Mouse (Mus musculus): ENCODE data around the gene Cpeb3. TPM values are rescaled to one million over a fixed set of nuclear protein-coding genes. Genes with fewer than 3 reads are reported as not detected.
A peak's percentile ranks its signal among the peaks of the same experiment; 100 is the strongest.

Cpeb3 gene
- polyA plus RNA-seq, 1 experiment from 2014 or later = 10.1 TPM

- no peak for DNase-seq
- WGBS = 49% methylated on average over 2 of the region's 2 CpGs
Measured at GRCm38 (mm10) chr19:37059623-37060022, 148.8 kb downstream of the Cpeb3 start.

GRCm38 (mm10) chr19:37057161-37057905 is 151.1 kb downstream of the Cpeb3 start:
- Histone ChIP-seq H3K36me3 (ENCODE audit: control insufficient read depth, insufficient read depth, low read length) (no peaks in the 10 kb centered on the region), H3K9me3 (ENCODE audit: control insufficient read depth, low read length) (no peaks in the 10 kb centered on the region), H3K4me3 (replicated peaks; ENCODE audit: low read depth, low read length) (no peak overlapping the region), H3K9ac (replicated peaks; ENCODE audit: low read length) (no peak overlapping the region), H3K4me1 (ENCODE audit: control insufficient read depth, insufficient read depth, low read length) (no peaks in the 10 kb centered on the region), H3K27me3 (ENCODE audit: control insufficient read depth, insufficient read depth, low read length) (no peaks in the 10 kb centered on the region), H3K27ac (replicated peaks; ENCODE audit: low read depth, low read length) (no peak overlapping the region), H3K4me2 (ENCODE audit: low read length) (no peak overlapping the region)
- no peak for DNase-seq
- 57% methylated on average over 8 of the region's 8 CpGs for WGBS
- ATAC-seq (ENCODE audit: low FRiP score, low TSS enrichment) = no peak

More at GRCm38 (mm10) chr19:37059623-37060022, 148.8 kb downstream of the Cpeb3 start:
- H3K4me3 ChIP-seq (replicated peaks; ENCODE audit: low read depth, low read length) = no peak overlapping the region
- no peaks in the 10 kb centered on the region for H3K9me3 ChIP-seq (ENCODE audit: control insufficient read depth, low read length)
- no peaks in the 10 kb centered on the region for H3K27me3 ChIP-seq (ENCODE audit: control insufficient read depth, insufficient read depth, low read length)
- H3K27ac ChIP-seq (replicated peaks; ENCODE audit: low read depth, low read length) = no peak overlapping the region
- no peak for ATAC-seq (ENCODE audit: low FRiP score, low TSS enrichment)
- no peaks in the 10 kb centered on the region for H3K4me1 ChIP-seq (ENCODE audit: control insufficient read depth, insufficient read depth, low read length)
- H3K36me3 ChIP-seq (ENCODE audit: control insufficient read depth, insufficient read depth, low read length) = no peaks in the 10 kb centered on the region
- H3K4me2 ChIP-seq (ENCODE audit: low read length) = no peak overlapping the region
- H3K9ac ChIP-seq (replicated peaks; ENCODE audit: low read length) = no peak overlapping the region

- H3K27me3 ChIP-seq (ENCODE audit: control insufficient read depth, insufficient read depth, low read length) = no peaks in the 10 kb centered on the region
- no peak overlapping the region for H3K9ac ChIP-seq (replicated peaks; ENCODE audit: low read length)
- no peak for ATAC-seq (ENCODE audit: low FRiP score, low TSS enrichment)
- no peak overlapping the region for H3K4me3 ChIP-seq (replicated peaks; ENCODE audit: low read depth, low read length)
- no peaks in the 10 kb centered on the region for H3K4me1 ChIP-seq (ENCODE audit: control insufficient read depth, insufficient read depth, low read length)
- no peak overlapping the region for H3K4me2 ChIP-seq (ENCODE audit: low read length)
- WGBS = 84% methylated on average over 4 of the region's 4 CpGs
- DNase-seq = no peak
- H3K9me3 ChIP-seq (ENCODE audit: control insufficient read depth, low read length) = no peaks in the 10 kb centered on the region
- no peaks in the 10 kb centered on the region for H3K36me3 ChIP-seq (ENCODE audit: control insufficient read depth, insufficient read depth, low read length)
- no peak overlapping the region for H3K27ac ChIP-seq (replicated peaks; ENCODE audit: low read depth, low read length)
Measured at GRCm38 (mm10) chr19:37055976-37056556, 152.3 kb downstream of the Cpeb3 start.

- ATAC-seq (ENCODE audit: low FRiP score, low TSS enrichment) = no peak
- H3K36me3 ChIP-seq (ENCODE audit: control insufficient read depth, insufficient read depth, low read length) = no peaks in the 10 kb centered on the region
Measured at GRCm38 (mm10) chr19:37050643-37051345, 157.6 kb downstream of the Cpeb3 start.

GRCm38 (mm10) chr19:37048507-37048906 is 159.9 kb downstream of the Cpeb3 start:
- no peak for DNase-seq
- H3K9me3 ChIP-seq (ENCODE audit: control insufficient read depth, low read length) = no peaks in the 10 kb centered on the region
- H3K4me1 ChIP-seq (ENCODE audit: control insufficient read depth, insufficient read depth, low read length) = no peaks in the 10 kb centered on the region
- H3K4me3 ChIP-seq (replicated peaks; ENCODE audit: low read depth, low read length) = no peak overlapping the region
- no peak overlapping the region for H3K4me2 ChIP-seq (ENCODE audit: low read length)
- WGBS = 91% methylated on average over 6 of the region's 6 CpGs
- H3K36me3 ChIP-seq (ENCODE audit: control insufficient read depth, insufficient read depth, low read length) = no peaks in the 10 kb centered on the region
- no peak overlapping the region for H3K27ac ChIP-seq (replicated peaks; ENCODE audit: low read depth, low read length)
- ATAC-seq (ENCODE audit: low FRiP score, low TSS enrichment) = no peak
- no peak overlapping the region for H3K9ac ChIP-seq (replicated peaks; ENCODE audit: low read length)
- no peaks in the 10 kb centered on the region for H3K27me3 ChIP-seq (ENCODE audit: control insufficient read depth, insufficient read depth, low read length)

More at GRCm38 (mm10) chr19:37050643-37051345, 157.6 kb downstream of the Cpeb3 start:
- no peaks in the 10 kb centered on the region for H3K4me1 ChIP-seq (ENCODE audit: control insufficient read depth, insufficient read depth, low read length)
- no peaks in the 10 kb centered on the region for H3K9me3 ChIP-seq (ENCODE audit: control insufficient read depth, low read length)
- H3K4me2 ChIP-seq (ENCODE audit: low read length) = no peak overlapping the region
- no peak overlapping the region for H3K4me3 ChIP-seq (replicated peaks; ENCODE audit: low read depth, low read length)
- H3K27ac ChIP-seq (replicated peaks; ENCODE audit: low read depth, low read length) = no peak overlapping the region
- peak; percentile 85 for DNase-seq
- 73% methylated on average over 4 of the region's 4 CpGs for WGBS
- H3K27me3 ChIP-seq (ENCODE audit: control insufficient read depth, insufficient read depth, low read length) = no peaks in the 10 kb centered on the region
- H3K9ac ChIP-seq (replicated peaks; ENCODE audit: low read length) = no peak overlapping the region

- H3K27ac ChIP-seq (replicated peaks; ENCODE audit: low read depth, low read length) = no peak overlapping the region
- 0 out of 2 replicates have a peak, but pooled peaks cover 2% of the 10 kb centered on the region for H3K36me3 ChIP-seq (ENCODE audit: control insufficient read depth, insufficient read depth, low read length)
- no peaks in the 10 kb centered on the region for H3K4me1 ChIP-seq (ENCODE audit: control insufficient read depth, insufficient read depth, low read length)
- WGBS = 88% methylated on average over 10 of the region's 10 CpGs
- no peaks in the 10 kb centered on the region for H3K9me3 ChIP-seq (ENCODE audit: control insufficient read depth, low read length)
- DNase-seq (no peak), ATAC-seq (ENCODE audit: low FRiP score, low TSS enrichment) (no peak)
- no peak overlapping the region for H3K9ac ChIP-seq (replicated peaks; ENCODE audit: low read length)
- no peaks in the 10 kb centered on the region for H3K27me3 ChIP-seq (ENCODE audit: control insufficient read depth, insufficient read depth, low read length)
- H3K4me3 ChIP-seq (replicated peaks; ENCODE audit: low read depth, low read length) = no peak overlapping the region
- H3K4me2 ChIP-seq (ENCODE audit: low read length) = no peak overlapping the region
Measured at GRCm38 (mm10) chr19:37044431-37044830, 164.0 kb downstream of the Cpeb3 start.

GRCm38 (mm10) chr19:37040906-37041305 is 167.5 kb downstream of the Cpeb3 start:
- ATAC-seq (ENCODE audit: low FRiP score, low TSS enrichment) = no peak
- no peaks in the 10 kb centered on the region for H3K9me3 ChIP-seq (ENCODE audit: control insufficient read depth, low read length)
- H3K9ac ChIP-seq (replicated peaks; ENCODE audit: low read length) = no peak overlapping the region
- H3K4me1 ChIP-seq (ENCODE audit: control insufficient read depth, insufficient read depth, low read length) = no peaks in the 10 kb centered on the region
- H3K4me3 ChIP-seq (replicated peaks; ENCODE audit: low read depth, low read length) = no peak overlapping the region
- H3K27ac ChIP-seq (replicated peaks; ENCODE audit: low read depth, low read length) = no peak overlapping the region
- DNase-seq = no peak
- no peak overlapping the region for H3K4me2 ChIP-seq (ENCODE audit: low read length)
- 0 out of 2 replicates have a peak, but pooled peaks cover 6% of the 10 kb centered on the region for H3K36me3 ChIP-seq (ENCODE audit: control insufficient read depth, insufficient read depth, low read length)
- no peaks in the 10 kb centered on the region for H3K27me3 ChIP-seq (ENCODE audit: control insufficient read depth, insufficient read depth, low read length)

GRCm38 (mm10) chr19:37032364-37032763 is 176.0 kb downstream of the Cpeb3 start:
- Histone ChIP-seq H3K27me3 (ENCODE audit: control insufficient read depth, insufficient read depth, low read length) (no peaks in the 10 kb centered on the region), H3K4me2 (ENCODE audit: low read length) (no peak overlapping the region), H3K9ac (replicated peaks; ENCODE audit: low read length) (no peak overlapping the region), H3K36me3 (ENCODE audit: control insufficient read depth, insufficient read depth, low read length) (no peaks in the 10 kb centered on the region), H3K27ac (replicated peaks; ENCODE audit: low read depth, low read length) (no peak overlapping the region), H3K4me3 (replicated peaks; ENCODE audit: low read depth, low read length) (no peak overlapping the region), H3K4me1 (ENCODE audit: control insufficient read depth, insufficient read depth, low read length) (no peaks in the 10 kb centered on the region), H3K9me3 (ENCODE audit: control insufficient read depth, low read length) (no peaks in the 10 kb centered on the region)
- WGBS = 92% methylated on average over 2 of the region's 2 CpGs
- DNase-seq (no peak), ATAC-seq (ENCODE audit: low FRiP score, low TSS enrichment) (no peak)

Measured in midbrain, embryonic 14.5 days (tissue).